Mouse (Mus musculus): ENCODE data around the gene Fmo6. TPM values are rescaled to one million over a fixed set of nuclear protein-coding genes. Genes with fewer than 3 reads are reported as not detected.

Fmo6 gene
- not detected in 2 replicates for polyA plus RNA-seq (2016; fragmentation: Nextera tagmentation; extraction: Ambion mirVana)

- DNase-seq (ENCODE audit: low spot score) = no peak
- Histone ChIP-seq H3K9me3 (no peaks in the 10 kb centered on the region), H3K27me3 (ENCODE audit: insufficient read depth, poor library complexity, severe bottlenecking) (no peaks in the 10 kb centered on the region), H3K27ac (no peak within 1 kb of the TSS), H3K36me3 (no peaks in the 10 kb centered on the region), H3K4me3 (no peak within 1 kb of the TSS), H3K4me1 (no peaks in the 10 kb centered on the region)
- WGBS = 80% methylated on average over 6 of the region's 6 CpGs
Observed at GRCm38 (mm10) chr1:162937415-162937814, at the start of gene Fmo6. TSS of gene Fmo6 (minus strand) at chr1:162937515.

GRCm38 (mm10) chr1:162986777-162987176, 49.5 kb upstream of the Fmo6 start:
- Histone ChIP-seq H3K4me3 (no peak overlapping the region), H3K9me3 (no peaks in the 10 kb centered on the region), H3K27me3 (ENCODE audit: insufficient read depth, poor library complexity, severe bottlenecking) (no peaks in the 10 kb centered on the region), H3K36me3 (no peaks in the 10 kb centered on the region), H3K4me1 (no peaks in the 10 kb centered on the region), H3K27ac (no peak overlapping the region)
- 81% methylated on average over 1 of the region's 1 CpGs for WGBS
- DNase-seq (ENCODE audit: low spot score) = no peak

GRCm38 (mm10) chr1:162986121-162986748, 48.9 kb upstream of the Fmo6 start:
- no peak for DNase-seq (ENCODE audit: low spot score)
- Histone ChIP-seq H3K4me1 (no peaks in the 10 kb centered on the region), H3K27me3 (ENCODE audit: insufficient read depth, poor library complexity, severe bottlenecking) (no peaks in the 10 kb centered on the region), H3K27ac (no peak overlapping the region), H3K9me3 (no peaks in the 10 kb centered on the region), H3K4me3 (no peak overlapping the region), H3K36me3 (no peaks in the 10 kb centered on the region)
- WGBS = 71% methylated on average over 2 of the region's 2 CpGs

- no peak for DNase-seq (ENCODE audit: low spot score)
- 63% methylated on average over 1 of the region's 1 CpGs for WGBS
- no peaks in the 10 kb centered on the region for H3K27me3 ChIP-seq (ENCODE audit: insufficient read depth, poor library complexity, severe bottlenecking)
- no peak within 1 kb of the TSS for H3K4me3 ChIP-seq
- no peaks in the 10 kb centered on the region for H3K9me3 ChIP-seq
- H3K27ac ChIP-seq = no peak within 1 kb of the TSS
- H3K36me3 ChIP-seq = no peaks in the 10 kb centered on the region
- H3K4me1 ChIP-seq = no peaks in the 10 kb centered on the region
Observed at GRCm38 (mm10) chr1:162984428-162984827, 47.1 kb upstream of the Fmo6 start, which contains the start of gene Fmo3. TSS of gene Fmo3 (minus strand) at chr1:162984528.

DNA sequence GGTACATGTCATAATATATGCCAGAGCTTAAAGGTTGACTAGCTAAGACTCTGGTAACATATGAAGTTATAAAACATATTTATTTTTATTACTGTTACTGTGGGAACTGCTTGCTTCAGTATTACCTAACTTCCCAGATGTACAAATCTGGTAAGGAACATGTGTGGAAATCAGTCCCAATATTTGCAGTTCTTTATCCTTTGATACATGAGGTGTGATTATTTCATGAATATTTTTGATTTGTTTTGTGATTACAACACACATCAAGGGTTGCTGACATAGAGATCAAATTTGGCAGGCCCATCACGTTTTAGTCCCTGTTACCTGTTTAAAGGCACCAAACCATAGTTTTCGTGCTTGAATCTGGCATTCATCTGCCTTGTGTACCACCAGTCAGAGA, 26.2 kb upstream of the Fmo6 start:
- Histone ChIP-seq H3K27ac (no peak overlapping the region), H3K4me1 (no peaks in the 10 kb centered on the region), H3K4me3 (no peak overlapping the region), H3K36me3 (no peaks in the 10 kb centered on the region), H3K27me3 (ENCODE audit: insufficient read depth, poor library complexity, severe bottlenecking) (no peaks in the 10 kb centered on the region), H3K9me3 (no peaks in the 10 kb centered on the region)
- no peak for DNase-seq (ENCODE audit: low spot score)
- 63% methylated on average over 2 of the region's 2 CpGs for whole genome bisulfite sequencing

DNA sequence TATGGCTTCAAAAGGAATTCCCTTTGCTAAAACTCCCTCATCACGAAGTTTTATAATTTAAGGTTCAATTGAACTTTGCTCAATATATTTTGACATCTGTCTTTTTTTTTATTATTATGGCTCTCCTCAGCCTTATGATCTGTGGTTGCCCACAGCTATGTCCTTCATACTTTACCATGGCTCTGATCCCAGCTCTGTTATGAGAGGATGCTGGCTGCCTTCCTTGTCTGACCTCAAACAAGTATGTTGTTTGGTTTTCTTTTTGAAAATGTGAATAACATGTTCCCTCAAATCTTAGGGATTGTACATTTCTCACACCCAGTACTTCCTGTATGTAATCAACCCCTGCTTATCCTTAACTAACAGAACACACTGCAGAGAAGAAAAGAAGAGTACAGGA, 20.1 kb upstream of the Fmo6 start:
- Histone ChIP-seq H3K4me1 (no peaks in the 10 kb centered on the region), H3K27me3 (ENCODE audit: insufficient read depth, poor library complexity, severe bottlenecking) (no peaks in the 10 kb centered on the region), H3K9me3 (no peaks in the 10 kb centered on the region), H3K4me3 (no peak overlapping the region), H3K27ac (no peak overlapping the region), H3K36me3 (no peaks in the 10 kb centered on the region)
- WGBS = 84% methylated on average over 1 of the region's 1 CpGs
- DNase-seq (ENCODE audit: low spot score) = no peak

GRCm38 (mm10) chr1:162953079-162953478, 15.8 kb upstream of the Fmo6 start:
- no peak for DNase-seq (ENCODE audit: low spot score)
- H3K4me1 ChIP-seq = no peaks in the 10 kb centered on the region
- no peak overlapping the region for H3K27ac ChIP-seq
- 59% methylated on average over 2 of the region's 2 CpGs for WGBS
- H3K9me3 ChIP-seq = no peaks in the 10 kb centered on the region
- no peak overlapping the region for H3K4me3 ChIP-seq
- no peaks in the 10 kb centered on the region for H3K27me3 ChIP-seq (ENCODE audit: insufficient read depth, poor library complexity, severe bottlenecking)
- no peaks in the 10 kb centered on the region for H3K36me3 ChIP-seq

DNA sequence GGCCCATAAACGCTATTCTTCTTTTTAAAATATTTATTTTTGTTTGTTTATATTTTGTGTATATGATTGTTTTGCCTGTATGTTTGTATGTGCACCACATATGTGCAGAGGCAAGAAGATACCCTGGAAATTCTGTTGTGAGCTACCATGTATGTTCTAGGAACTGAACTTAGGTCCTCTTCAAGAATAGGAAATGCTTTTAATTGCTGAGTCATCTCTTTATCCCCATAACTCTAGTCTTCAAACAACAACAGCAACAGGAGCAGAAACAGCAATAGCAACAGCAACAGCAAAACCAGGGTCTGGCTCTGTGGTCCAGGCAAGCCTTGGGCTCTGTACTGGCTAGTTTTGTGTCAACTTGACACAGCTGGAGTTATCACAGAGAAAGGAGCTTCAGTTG, 12.4 kb upstream of the Fmo6 start:
- Histone ChIP-seq H3K4me1 (no peaks in the 10 kb centered on the region), H3K36me3 (no peaks in the 10 kb centered on the region), H3K4me3 (no peak overlapping the region), H3K27ac (no peak overlapping the region), H3K27me3 (ENCODE audit: insufficient read depth, poor library complexity, severe bottlenecking) (no peaks in the 10 kb centered on the region), H3K9me3 (no peaks in the 10 kb centered on the region)
- DNase-seq (ENCODE audit: low spot score) = no peak
- WGBS = 84% methylated on average over 1 of the region's 1 CpGs

DNA sequence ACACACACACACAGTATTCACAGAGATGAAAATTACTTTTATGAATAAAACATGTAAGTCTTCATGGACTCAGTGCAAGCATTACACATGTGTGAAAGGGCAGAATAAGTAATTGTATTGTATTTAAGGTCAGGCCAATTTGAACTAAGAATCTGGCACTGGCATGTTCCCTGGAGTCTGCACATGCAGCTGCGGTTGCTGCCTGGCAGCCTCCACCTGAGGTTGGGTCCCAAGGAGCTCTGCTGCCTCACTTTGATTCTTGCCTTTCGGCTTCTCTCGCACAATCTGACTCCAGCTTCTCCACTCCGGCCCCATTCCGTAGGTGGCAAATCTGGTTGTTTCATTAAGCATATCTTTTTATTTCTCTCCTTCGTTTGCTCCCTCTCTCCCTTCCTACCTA, 10.6 kb upstream of the Fmo6 start:
- Histone ChIP-seq H3K4me1 (no peaks in the 10 kb centered on the region), H3K4me3 (no peak overlapping the region), H3K27me3 (ENCODE audit: insufficient read depth, poor library complexity, severe bottlenecking) (no peaks in the 10 kb centered on the region), H3K9me3 (no peaks in the 10 kb centered on the region), H3K36me3 (no peaks in the 10 kb centered on the region), H3K27ac (no peak overlapping the region)
- WGBS = 88% methylated on average over 6 of the region's 6 CpGs
- no peak for DNase-seq (ENCODE audit: low spot score)

GRCm38 (mm10) chr1:162946837-162947558, 9.7 kb upstream of the Fmo6 start:
- DNase-seq (ENCODE audit: low spot score) = no peak
- Histone ChIP-seq H3K27ac (no peak overlapping the region), H3K4me3 (no peak overlapping the region), H3K27me3 (ENCODE audit: insufficient read depth, poor library complexity, severe bottlenecking) (no peaks in the 10 kb centered on the region), H3K36me3 (no peaks in the 10 kb centered on the region), H3K9me3 (no peaks in the 10 kb centered on the region), H3K4me1 (no peaks in the 10 kb centered on the region)
- WGBS = 80% methylated on average over 4 of the region's 4 CpGs

DNA sequence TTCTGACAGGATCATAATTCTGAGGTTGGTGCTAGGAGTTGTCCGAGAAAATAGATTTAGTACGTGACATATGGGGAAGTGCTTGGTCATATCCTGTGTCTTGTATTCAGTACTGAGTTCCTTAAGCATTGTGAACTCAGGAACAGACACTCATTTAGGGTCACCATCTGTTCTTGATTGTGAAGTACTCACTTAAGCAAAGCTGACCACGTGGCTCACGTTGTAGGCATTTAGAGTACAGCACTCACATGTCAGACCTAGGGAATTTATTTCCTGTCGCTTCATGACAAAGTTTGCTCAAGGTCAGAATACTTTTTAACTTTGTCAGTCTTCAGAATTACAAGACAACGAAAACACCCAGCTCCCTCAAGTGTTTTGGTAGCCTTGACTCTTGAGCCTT, 6.4 kb upstream of the Fmo6 start:
- Histone ChIP-seq H3K27ac (no peak overlapping the region), H3K36me3 (no peaks in the 10 kb centered on the region), H3K27me3 (ENCODE audit: insufficient read depth, poor library complexity, severe bottlenecking) (no peaks in the 10 kb centered on the region), H3K9me3 (no peaks in the 10 kb centered on the region), H3K4me1 (no peaks in the 10 kb centered on the region), H3K4me3 (no peak overlapping the region)
- DNase-seq (ENCODE audit: low spot score) = no peak
- 69% methylated on average over 6 of the region's 6 CpGs for WGBS

GRCm38 (mm10) chr1:162938696-162939351, 1.5 kb upstream of the Fmo6 start:
- Histone ChIP-seq H3K27me3 (ENCODE audit: insufficient read depth, poor library complexity, severe bottlenecking) (no peaks in the 10 kb centered on the region), H3K9me3 (no peaks in the 10 kb centered on the region), H3K36me3 (no peaks in the 10 kb centered on the region), H3K4me1 (no peaks in the 10 kb centered on the region), H3K4me3 (no peak overlapping the region), H3K27ac (no peak overlapping the region)
- no peak for DNase-seq (ENCODE audit: low spot score)
- 78% methylated on average over 4 of the region's 4 CpGs for WGBS

DNA sequence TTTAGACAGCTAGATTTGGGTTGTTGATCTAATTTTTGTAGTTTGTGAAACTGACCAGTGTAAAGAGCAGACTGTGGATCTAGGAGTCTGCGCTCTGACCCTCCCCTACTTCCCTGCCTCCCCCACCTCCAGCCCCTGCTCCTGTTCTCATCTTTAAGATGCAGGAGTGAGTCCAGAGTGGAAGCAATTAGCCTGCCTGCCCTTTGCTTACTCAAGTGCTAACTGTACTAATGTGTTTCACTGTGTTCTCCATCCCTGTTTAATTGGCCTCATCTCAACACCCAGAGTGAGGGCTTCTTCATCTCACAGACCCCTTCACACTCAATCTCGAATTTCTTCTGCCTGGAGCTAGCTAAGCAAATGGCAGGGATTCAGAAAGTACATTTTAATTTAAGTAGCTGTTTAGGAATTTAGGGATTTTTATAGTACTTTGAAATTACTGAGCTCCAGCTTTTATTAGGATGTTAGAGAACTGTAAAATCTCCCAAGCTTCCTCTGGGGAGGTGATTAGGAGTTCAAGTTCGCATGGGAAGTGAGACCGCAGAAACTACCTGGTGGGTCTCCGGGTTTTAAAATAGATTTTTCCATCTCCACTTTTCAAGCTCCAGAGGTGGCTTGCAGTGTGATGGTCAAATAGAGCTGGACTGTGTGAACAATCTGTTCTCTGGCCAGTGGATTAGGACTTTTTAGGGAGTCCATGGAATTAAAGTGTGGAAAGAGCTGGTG, 818 bp upstream of the Fmo6 start:
- H3K27ac ChIP-seq = no peak overlapping the region

More for the DNA sequence above, 818 bp upstream of the Fmo6 start:
- no peaks in the 10 kb centered on the region for H3K36me3 ChIP-seq
- H3K4me3 ChIP-seq = no peak overlapping the region
- no peaks in the 10 kb centered on the region for H3K9me3 ChIP-seq
- no peaks in the 10 kb centered on the region for H3K4me1 ChIP-seq
- no peaks in the 10 kb centered on the region for H3K27me3 ChIP-seq (ENCODE audit: insufficient read depth, poor library complexity, severe bottlenecking)
- DNase-seq (ENCODE audit: low spot score) = no peak
- 74% methylated on average over 5 of the region's 5 CpGs for WGBS

Measured in heart, embryonic 10.5 days (tissue).